Mouse (Mus musculus) lung, embryonic 14.5 days (tissue): ENCODE measurements at regions not wholly inside any gene's neighbourhood (a gene's known extent, or its start where the extent isn't known, plus 50 kb on each side); places are given as distances from the start of the nearest gene placed in this dataset.
A peak's percentile ranks its signal among the peaks of the same experiment; 100 is the strongest.

Experiments used
- ATAC-seq: fragments of 200-750 bp; cut with Nextera tagmentation; 2 replicates; pipeline ENCODE4 v1.8.0; 2017; ENCODE audit warnings: mild to moderate bottlenecking, moderate TSS enrichment, moderate library complexity; ENCODE audit not compliant: insufficient read depth
- DNase-seq: peaks from one replicate; pipeline ENCODE4 v3.0.0-alpha.2; 2015
- H3K27ac ChIP-seq: fragments of 300-500 bp; sonication (generic); 2 replicates; pipeline ENCODE4 v1.5.1; 2014; ENCODE audit warnings: low read depth, mild to moderate bottlenecking, moderate library complexity
- H3K27me3 ChIP-seq: fragments of 300-500 bp; sonication (generic); 2 replicates; pipeline ENCODE4 v1.6.1; 2014; ENCODE audit warnings: low read length, control low read depth; ENCODE audit not compliant: insufficient read depth
- H3K36me3 ChIP-seq: fragments of 300-500 bp; sonication (generic); 2 replicates; pipeline ENCODE4 v1.6.1; 2014; ENCODE audit warnings: control low read depth; ENCODE audit not compliant: insufficient read depth
- H3K4me1 ChIP-seq: fragments of 300-500 bp; sonication (generic); 2 replicates; pipeline ENCODE4 v1.6.1; 2014; ENCODE audit warnings: antibody characterized with exemption, control low read depth; ENCODE audit not compliant: insufficient read depth
- H3K4me2 ChIP-seq: fragments of 300-500 bp; sonication (generic); 2 replicates; pipeline ENCODE4 v1.6.1; 2014; ENCODE audit warnings: mild to moderate bottlenecking
- H3K4me3 ChIP-seq: fragments of 300-500 bp; sonication (generic); 2 replicates; pipeline ENCODE4 v1.5.1; 2014; ENCODE audit warnings: low read depth, low read length
- H3K9ac ChIP-seq: fragments of 300-500 bp; sonication (generic); 2 replicates; pipeline ENCODE4 v1.6.1; 2014
- H3K9me3 ChIP-seq: fragments of 300-500 bp; sonication (generic); 2 replicates; pipeline ENCODE4 v1.6.1; 2016; ENCODE audit warnings: low read depth, low read length, control low read depth
- CTCF ChIP-seq: IDR thresholded peaks from 2 replicates; pipeline ENCODE4 v1.5.1; 2016; ENCODE audit warnings: antibody characterized with exemption, low read depth
- WGBS: fragments of 180-500 bp; shearing (Covaris S2); extraction: QIAGEN DNeasy Blood & Tissue Kit; methylation state at CpG from one replicate; pipeline ENCODE4 v1.1.7; 2014; 5-methylcytosine and 5-hydroxymethylcytosine counted together

DNA sequence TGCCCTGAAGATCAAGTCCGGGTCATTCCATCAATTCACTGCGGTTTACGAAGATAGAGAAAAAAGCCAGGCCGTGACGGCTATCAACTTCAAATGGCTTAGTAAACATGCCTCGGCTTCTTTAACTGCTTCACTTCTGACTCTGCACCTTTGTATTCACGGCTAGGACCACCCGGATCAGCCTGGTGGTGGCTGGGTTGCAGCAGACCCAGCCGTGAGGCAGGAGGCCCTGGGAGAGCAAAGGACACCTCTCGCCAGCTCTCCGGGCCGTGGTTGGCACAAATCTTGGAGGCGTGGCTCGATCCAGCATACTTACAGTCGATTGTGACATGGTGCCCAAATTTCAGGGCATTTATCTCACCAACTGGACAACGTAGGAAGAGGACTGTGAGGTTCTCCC is 187.5 kb downstream of the Gpat3 start:
- whole genome bisulfite sequencing, result 39% methylated on average over 16 of the region's 16 CpGs
- Histone ChIP-seq H3K4me1 (no peaks in the 10 kb centered on the region), H3K27ac (no peak overlapping the region)

DNA sequence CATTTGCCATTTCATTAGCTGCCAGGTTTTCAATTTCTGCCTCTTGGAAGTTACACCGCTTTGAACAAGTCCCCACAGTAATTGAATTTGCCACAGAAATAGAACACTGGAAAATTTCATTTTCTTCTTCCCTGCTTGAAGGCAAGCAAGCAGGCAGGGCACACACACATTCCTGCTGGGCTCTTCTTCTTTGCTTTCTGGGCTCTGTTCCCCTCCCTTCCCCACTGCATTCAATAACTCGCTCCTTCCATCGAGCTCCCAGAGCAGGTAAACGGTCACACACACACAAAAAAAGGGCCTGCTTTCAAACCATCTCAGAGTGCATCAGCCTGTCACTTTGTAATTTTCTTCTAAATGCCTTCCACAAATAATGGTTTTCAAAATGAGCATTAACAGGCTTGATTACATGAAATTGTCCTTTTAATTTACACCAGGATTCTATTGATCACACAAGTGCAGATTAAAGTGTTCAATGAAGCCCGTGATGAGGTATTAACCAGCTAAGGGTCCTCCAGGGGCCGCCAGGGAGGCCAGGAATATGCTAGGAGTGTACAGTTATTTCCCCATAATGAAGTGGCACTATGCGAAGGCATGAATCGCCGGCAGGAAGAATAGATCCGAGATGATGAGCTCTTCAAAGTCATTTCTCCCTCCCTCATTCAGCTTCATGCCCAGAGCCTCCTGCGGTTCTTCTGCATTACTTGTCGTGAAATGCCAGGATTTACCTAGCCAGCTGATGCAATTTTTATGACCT is 186.8 kb downstream of the Gpat3 start:
- Histone ChIP-seq H3K27ac (no peak overlapping the region), H3K9me3 (no peaks in the 10 kb centered on the region), H3K4me2 (no peak overlapping the region), H3K9ac (no peak overlapping the region), H3K4me1 (no peaks in the 10 kb centered on the region), H3K4me3 (no peak overlapping the region), H3K36me3 (no peaks in the 10 kb centered on the region), H3K27me3 (no peaks in the 10 kb centered on the region)
- ATAC-seq (no peak), DNase-seq (no peak)
- TF ChIP-seq CTCF, result no peak
- WGBS, result 55% methylated on average over 12 of the region's 12 CpGs

More for the DNA sequence above, 187.5 kb downstream of the Gpat3 start:
- ATAC-seq (no peak), DNase-seq (no peak)
- Histone ChIP-seq H3K9ac (no peak overlapping the region), H3K27me3 (no peaks in the 10 kb centered on the region), H3K36me3 (no peaks in the 10 kb centered on the region), H3K4me2 (no peak overlapping the region), H3K9me3 (no peaks in the 10 kb centered on the region), H3K4me3 (no peak overlapping the region)
- no peak for TF ChIP-seq CTCF

DNA sequence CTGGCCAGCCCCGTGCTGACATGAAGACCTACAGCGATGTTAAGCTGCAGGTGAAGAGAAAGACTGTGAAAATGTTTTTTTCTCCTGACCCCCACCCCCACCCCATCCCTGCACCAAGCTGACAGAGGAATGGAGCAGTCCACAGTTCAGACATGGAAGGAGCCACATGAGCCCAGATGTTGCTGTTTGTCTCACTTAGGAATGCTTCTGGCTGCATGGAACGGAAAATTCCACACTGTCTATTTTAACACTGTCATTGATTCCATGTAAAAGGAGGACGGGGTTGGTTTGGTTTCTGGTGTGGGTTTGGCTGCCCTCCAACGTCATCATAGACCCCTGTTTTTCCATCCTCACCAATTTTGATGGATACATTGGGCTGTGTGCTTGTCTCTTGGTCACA is 179.3 kb downstream of the Gpat3 start:
- no peak for TF ChIP-seq CTCF
- DNase-seq, result no peak
- H3K9me3 ChIP-seq, result no peaks in the 10 kb centered on the region
- H3K4me2 ChIP-seq, result no peak overlapping the region
- no peaks in the 10 kb centered on the region for H3K27me3 ChIP-seq
- H3K4me3 ChIP-seq, result no peak overlapping the region
- H3K4me1 ChIP-seq, result no peaks in the 10 kb centered on the region
- no peaks in the 10 kb centered on the region for H3K36me3 ChIP-seq
- ATAC-seq, result no peak
- 57% methylated on average over 5 of the region's 5 CpGs for WGBS
- H3K27ac ChIP-seq, result no peak overlapping the region
- no peak overlapping the region for H3K9ac ChIP-seq

- 79% methylated on average over 8 of the region's 8 CpGs for WGBS
- no peak for ATAC-seq
- H3K36me3 ChIP-seq, result no peaks in the 10 kb centered on the region
These were observed 178.3 kb downstream of the Gpat3 start for GRCm38 (mm10) chr5:101023784-101024183.

GRCm38 (mm10) chr5:101020784-101021183 is 175.3 kb downstream of the Gpat3 start:
- DNase-seq (peak; percentile 90), ATAC-seq (peak; percentile 78; the same call in 1 of the 2 replicates)
- Histone ChIP-seq H3K4me2 (no peak overlapping the region), H3K27ac (no peak overlapping the region), H3K36me3 (no peaks in the 10 kb centered on the region), H3K4me3 (no peak overlapping the region), H3K9me3 (no peaks in the 10 kb centered on the region), H3K9ac (no peak overlapping the region), H3K4me1 (no peaks in the 10 kb centered on the region), H3K27me3 (no peaks in the 10 kb centered on the region)
- TF ChIP-seq CTCF, result peak; percentile 96
- 4% methylated on average over 11 of the region's 11 CpGs for WGBS

More at GRCm38 (mm10) chr5:101023784-101024183, 178.3 kb downstream of the Gpat3 start:
- Histone ChIP-seq H3K9ac (no peak overlapping the region), H3K27ac (no peak overlapping the region), H3K4me2 (no peak overlapping the region), H3K4me3 (no peak overlapping the region), H3K27me3 (no peaks in the 10 kb centered on the region), H3K9me3 (no peaks in the 10 kb centered on the region), H3K4me1 (no peaks in the 10 kb centered on the region)
- no peak for TF ChIP-seq CTCF
- DNase-seq, result no peak

DNA sequence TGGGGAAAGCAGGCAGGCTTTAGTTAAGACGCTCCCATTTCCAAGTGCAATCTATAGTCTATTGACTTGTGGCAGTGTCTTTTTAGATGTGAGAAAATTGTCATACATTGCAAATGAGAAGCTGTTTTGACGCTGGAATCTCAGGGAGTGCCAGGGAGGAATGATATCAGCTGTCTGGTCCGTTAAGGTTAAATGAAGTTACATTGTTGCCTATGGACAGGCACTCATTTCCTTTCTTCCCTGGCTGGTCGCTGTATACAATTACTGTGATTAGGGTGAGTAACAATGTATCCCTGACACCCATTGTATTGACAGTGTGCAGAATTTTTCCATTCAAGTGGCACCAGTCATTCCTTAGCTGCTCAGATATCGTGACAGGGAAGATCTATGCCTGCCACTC is 168.3 kb downstream of the Gpat3 start:
- Histone ChIP-seq H3K4me3 (no peak overlapping the region), H3K9ac (no peak overlapping the region), H3K27me3 (no peaks in the 10 kb centered on the region), H3K27ac (no peak overlapping the region), H3K36me3 (no peaks in the 10 kb centered on the region), H3K4me1 (no peaks in the 10 kb centered on the region), H3K4me2 (no peak overlapping the region), H3K9me3 (no peaks in the 10 kb centered on the region)
- no peak for TF ChIP-seq CTCF
- ATAC-seq (no peak), DNase-seq (no peak)
- WGBS, result 63% methylated on average over 5 of the region's 5 CpGs

DNA sequence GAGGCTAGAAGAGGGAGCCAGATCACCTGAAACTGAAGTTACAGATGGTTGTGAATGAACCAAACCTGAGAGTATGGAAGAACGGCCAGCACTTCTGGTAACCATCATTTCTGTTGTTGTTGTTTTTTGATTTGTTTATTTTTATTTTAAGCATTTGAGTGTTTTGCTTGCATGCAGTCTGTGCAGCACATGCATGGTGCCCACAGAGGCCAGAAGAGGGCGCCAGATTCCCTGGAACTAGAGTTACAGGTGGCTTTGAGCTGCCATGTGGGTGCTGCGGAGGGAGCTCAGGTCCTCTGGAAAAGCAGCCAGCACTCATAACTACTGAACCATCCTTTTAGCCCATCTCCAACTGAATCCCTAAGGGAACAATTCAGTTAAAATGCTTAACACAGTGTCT is 159.7 kb downstream of the Gpat3 start:
- TF ChIP-seq CTCF, result peak; percentile 27
- H3K4me1 ChIP-seq, result no peaks in the 10 kb centered on the region
- H3K27ac ChIP-seq, result no peak overlapping the region
- H3K4me3 ChIP-seq, result no peak overlapping the region
- no peaks in the 10 kb centered on the region for H3K9me3 ChIP-seq
- H3K9ac ChIP-seq, result no peak overlapping the region
- WGBS, result 67% methylated on average over 3 of the region's 3 CpGs
- ATAC-seq (no peak), DNase-seq (no peak)
- no peaks in the 10 kb centered on the region for H3K36me3 ChIP-seq
- no peak overlapping the region for H3K4me2 ChIP-seq
- no peaks in the 10 kb centered on the region for H3K27me3 ChIP-seq
